Mouse (Mus musculus) lung, adult 2 months (tissue): Measurements from ENCODE around the gene Mrln. TPM values are rescaled to one million over a fixed set of nuclear protein-coding genes. Genes with fewer than 3 reads are reported as not detected.

ENCODE experiments used
- DNase-seq: peaks from one replicate; pipeline ENCODE4 v3.0.0; 2022
- H3K4me1 ChIP-seq: fragments of 200-500 bp; 2 replicates; pipeline ENCODE4 v1.6.1; 2011; ENCODE audit warnings: low read length; ENCODE audit not compliant: control insufficient read depth, insufficient read depth
- H3K4me3 ChIP-seq: fragments of 200-500 bp; replicated peaks from 2 replicates; pipeline ENCODE3; 2011; ENCODE audit warnings: low read depth, mild to moderate bottlenecking, control low read depth, low read length; ENCODE audit errors: extremely low read depth
- CTCF ChIP-seq: fragments of 200-500 bp; IDR thresholded peaks from 2 replicates; pipeline ENCODE4 v1.5.1; 2011; ENCODE audit warnings: mild to moderate bottlenecking, low read length, control low read depth; ENCODE audit not compliant: insufficient read depth
- POLR2A ChIP-seq: fragments of 200-500 bp; IDR thresholded peaks from 2 replicates; pipeline ENCODE4 v1.6.1; 2011; ENCODE audit warnings: low read depth, mild to moderate bottlenecking, control low read depth, low read length, borderline replicate concordance; ENCODE audit errors: extremely low read depth
- WGBS: fragments of 180-500 bp; shearing (Covaris S2); methylation state at CpG from one replicate; pipeline ENCODE4 v1.1.7; 2018; 5-methylcytosine and 5-hydroxymethylcytosine counted together
- polyA plus RNA-seq: library from polyadenylated mRNA; depleted of rRNA; stranded (reverse); fragments of >200 nt; gene quantifications from 2 replicates; pipeline ENCODE4 v1.2.3, GENCODE M21; 2012

Gene Mrln
- polyA plus RNA-seq, 1 experiment: 5.7 TPM

- Histone ChIP-seq H3K4me1 (0 out of 2 replicates have a peak, but pooled peaks cover 5% of the 10 kb centered on the region), H3K4me3 (no peak overlapping the region)
- TF ChIP-seq CTCF: no peak
- no peak for TF ChIP-seq POLR2A
- no peak for DNase-seq
- WGBS: 75% methylated on average over 13 of the region's 13 CpGs
Measured at GRCm38 (mm10) chr10:70168396-70168795, 36.1 kb upstream of the Mrln start.

- no peak for DNase-seq
- H3K4me3 ChIP-seq: no peak overlapping the region
- WGBS: 88% methylated on average over 18 of the region's 18 CpGs
- TF ChIP-seq POLR2A (no peak), CTCF (no peak)
- H3K4me1 ChIP-seq: 0 out of 2 replicates have a peak, but pooled peaks cover 3% of the 10 kb centered on the region
Measured at GRCm38 (mm10) chr10:70169044-70169443, 35.4 kb upstream of the Mrln start.

- TF ChIP-seq POLR2A (no peak), CTCF (peak; percentile 79)
- WGBS: 55% methylated on average over 3 of the region's 3 CpGs
Measured at GRCm38 (mm10) chr10:70173314-70173713, 31.1 kb upstream of the Mrln start.

DNA sequence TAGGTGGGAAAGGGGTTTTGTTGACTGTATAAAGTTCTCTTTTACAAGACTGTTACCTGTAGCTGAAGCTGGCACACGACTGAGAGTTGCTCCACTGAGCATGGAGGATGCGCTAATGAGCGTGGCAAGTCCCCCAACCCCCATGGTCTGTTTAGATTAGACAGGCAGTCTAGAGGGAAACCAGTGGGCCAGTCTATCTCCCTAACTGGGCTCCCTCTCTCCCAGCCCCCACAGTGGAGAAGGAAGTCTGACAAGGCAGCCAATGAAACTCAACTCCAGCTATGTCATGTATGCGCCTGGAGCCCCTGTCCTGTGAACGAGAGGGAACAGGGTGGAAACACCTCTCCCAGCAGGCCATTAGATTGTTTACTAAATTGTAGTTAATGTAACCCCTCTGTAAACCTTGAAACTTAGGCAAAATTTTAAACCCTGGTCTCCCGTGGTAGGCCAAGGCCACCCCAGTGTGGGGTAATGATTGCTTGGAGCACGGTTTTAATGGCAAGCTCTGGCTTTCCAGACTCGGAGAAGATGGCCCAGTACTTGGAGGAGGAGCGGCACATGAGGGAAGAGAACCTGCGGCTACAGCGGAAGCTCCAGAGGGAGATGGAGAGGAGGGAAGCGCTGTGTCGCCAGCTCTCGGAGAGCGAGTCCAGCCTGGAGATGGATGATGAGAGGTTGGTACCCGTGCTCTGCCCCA, 29.8 kb upstream of the Mrln start:
- DNase-seq: no peak
- Histone ChIP-seq H3K4me1 (no peaks in the 10 kb centered on the region), H3K4me3 (no peak overlapping the region)
- TF ChIP-seq CTCF (no peak), POLR2A (no peak)
- 76% methylated on average over 16 of the region's 16 CpGs for WGBS

More at GRCm38 (mm10) chr10:70173314-70173713, 31.1 kb upstream of the Mrln start:
- Histone ChIP-seq H3K4me1 (no peaks in the 10 kb centered on the region), H3K4me3 (no peak overlapping the region)
- DNase-seq: peak; percentile 67

DNA sequence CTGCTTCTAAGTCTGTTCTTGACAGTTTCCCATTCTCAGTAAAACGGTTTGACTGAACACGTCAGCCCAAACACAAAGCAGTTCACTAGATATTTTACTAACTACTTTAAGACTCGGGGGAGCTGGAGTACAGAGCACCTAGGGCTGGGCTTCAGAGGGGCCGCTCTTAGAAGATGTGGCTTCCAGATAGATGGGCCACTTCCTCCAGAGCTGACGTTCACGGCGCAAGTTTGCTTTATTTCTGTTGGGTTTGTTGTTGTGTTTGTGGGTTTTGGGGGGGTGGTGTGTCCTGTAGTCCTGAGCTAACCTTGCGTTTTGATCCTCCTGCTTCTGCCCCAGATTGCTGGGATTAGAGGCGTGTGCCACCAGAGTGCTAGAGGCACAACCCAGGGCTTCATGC, 23.7 kb upstream of the Mrln start:
- no peak for DNase-seq
- Histone ChIP-seq H3K4me1 (peaks cover 12% of the 10 kb centered on the region), H3K4me3 (no peak overlapping the region)
- WGBS: 68% methylated on average over 9 of the region's 9 CpGs
- TF ChIP-seq POLR2A (no peak), CTCF (no peak)

DNA sequence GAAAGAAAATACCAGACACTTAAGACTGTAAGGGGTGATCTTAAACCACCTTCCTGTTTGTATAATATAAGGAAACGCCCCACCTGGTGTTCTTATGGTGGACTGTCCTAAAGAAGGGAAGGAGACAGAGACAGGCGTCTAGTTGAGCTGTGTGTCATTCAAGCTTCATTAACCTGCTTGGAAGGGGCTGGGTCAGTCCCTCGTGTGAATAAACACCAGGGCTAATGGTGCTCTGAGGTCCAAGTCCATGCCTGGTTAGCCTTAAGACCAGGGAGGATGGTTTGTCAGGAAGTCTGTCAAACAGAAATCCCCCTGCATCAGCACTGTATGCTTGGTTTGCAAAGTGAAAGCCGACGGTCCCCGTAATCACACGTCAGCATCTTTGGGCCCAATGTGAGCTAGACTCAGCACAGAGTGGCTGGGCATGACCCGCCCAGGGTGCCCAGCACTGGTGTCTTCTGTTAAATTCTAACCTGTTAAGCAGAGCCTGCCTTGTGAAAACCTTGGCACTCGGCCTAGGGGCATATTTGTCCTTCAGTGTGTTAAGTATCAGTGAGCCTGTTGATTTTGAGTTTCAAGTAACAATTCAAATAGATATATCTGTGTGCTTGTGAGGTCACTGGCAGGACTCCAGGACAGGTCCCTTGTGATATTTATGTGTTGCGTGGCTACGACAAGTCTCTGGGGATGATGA, 23.0 kb upstream of the Mrln start:
- no peak for DNase-seq
- TF ChIP-seq POLR2A (no peak), CTCF (no peak)
- 55% methylated on average over 11 of the region's 11 CpGs for WGBS
- H3K4me3 ChIP-seq: no peak overlapping the region
- H3K4me1 ChIP-seq: peaks cover 12% of the 10 kb centered on the region

GRCm38 (mm10) chr10:70183210-70184080, 21.0 kb upstream of the Mrln start:
- no peak overlapping the region for H3K4me3 ChIP-seq
- TF ChIP-seq CTCF (no peak), POLR2A (no peak)
- DNase-seq: no peak
- WGBS: 37% methylated on average over 15 of the region's 15 CpGs
- H3K4me1 ChIP-seq: peaks cover 15% of the 10 kb centered on the region

- TF ChIP-seq POLR2A (no peak), CTCF (peak; percentile 74)
- 62% methylated on average over 9 of the region's 9 CpGs for WGBS
- no peak for DNase-seq
- Histone ChIP-seq H3K4me3 (no peak overlapping the region), H3K4me1 (peaks cover 13% of the 10 kb centered on the region)
Measured at GRCm38 (mm10) chr10:70186136-70186535, 18.3 kb upstream of the Mrln start.

- Histone ChIP-seq H3K4me1 (peaks cover 10% of the 10 kb centered on the region), H3K4me3 (no peak overlapping the region)
- DNase-seq: no peak
- no peak for TF ChIP-seq CTCF
- no peak for TF ChIP-seq POLR2A
- 58% methylated on average over 7 of the region's 7 CpGs for WGBS
Measured at GRCm38 (mm10) chr10:70186586-70186985, 17.9 kb upstream of the Mrln start.
